Mouse (Mus musculus): Measurements from ENCODE around the gene Atp9a.

DNA sequence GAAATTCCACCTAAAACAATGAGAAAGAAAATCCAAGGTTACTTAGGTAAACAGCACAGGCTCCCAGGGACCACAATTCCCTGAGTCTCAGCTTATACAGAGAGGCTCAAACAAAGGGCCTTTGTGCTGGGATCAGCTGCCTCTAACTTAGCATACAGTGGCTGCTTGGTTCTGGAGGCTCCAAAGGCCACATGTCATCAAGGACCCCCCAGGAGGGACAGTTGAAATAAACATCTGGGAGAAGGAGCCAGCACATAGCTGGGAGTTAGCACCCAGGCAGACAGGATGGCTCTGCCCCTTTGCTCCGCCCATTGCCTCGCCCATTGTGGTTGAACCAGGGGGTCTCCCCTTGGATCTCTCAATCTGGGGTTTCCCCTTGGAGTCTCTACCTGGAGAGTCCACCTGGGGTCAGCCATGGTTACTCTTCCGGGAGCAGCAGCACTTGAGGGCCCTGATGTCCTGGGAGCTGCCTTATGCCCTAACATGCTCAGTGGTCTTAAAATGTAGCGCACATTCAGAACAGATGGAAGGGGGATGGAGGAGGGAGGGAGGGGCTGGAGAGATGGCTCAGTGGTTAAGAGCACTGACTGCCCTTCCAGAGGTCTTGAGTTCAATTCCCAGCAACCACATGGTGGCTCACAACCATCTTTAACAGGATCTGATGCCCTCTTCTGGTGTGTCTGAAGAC, 49.0 kb upstream of the Atp9a start:
- no peak for TF ChIP-seq EP300 (IDR thresholded peaks at IDR 0.05; ENCODE audit: low read depth)
- no peak for TF ChIP-seq CTCF (IDR thresholded peaks at IDR 0.05; ENCODE audit: low read depth)

Measured in liver, embryonic 14.5 days (tissue).